Mouse (Mus musculus): Measurements from ENCODE around the gene Hist1h3e. TPM values are rescaled to one million over a fixed set of nuclear protein-coding genes. Genes with fewer than 3 reads are reported as not detected.
"Not testable (repeated sequence)": the region's sequence is repeated elsewhere in the genome, so short reads cannot be mapped to it uniquely, and the experiment has no call there.

Hist1h3e gene
- total RNA-seq, 2 experiments from 2014 or later: 65.0 to 81.2 TPM

DNA sequence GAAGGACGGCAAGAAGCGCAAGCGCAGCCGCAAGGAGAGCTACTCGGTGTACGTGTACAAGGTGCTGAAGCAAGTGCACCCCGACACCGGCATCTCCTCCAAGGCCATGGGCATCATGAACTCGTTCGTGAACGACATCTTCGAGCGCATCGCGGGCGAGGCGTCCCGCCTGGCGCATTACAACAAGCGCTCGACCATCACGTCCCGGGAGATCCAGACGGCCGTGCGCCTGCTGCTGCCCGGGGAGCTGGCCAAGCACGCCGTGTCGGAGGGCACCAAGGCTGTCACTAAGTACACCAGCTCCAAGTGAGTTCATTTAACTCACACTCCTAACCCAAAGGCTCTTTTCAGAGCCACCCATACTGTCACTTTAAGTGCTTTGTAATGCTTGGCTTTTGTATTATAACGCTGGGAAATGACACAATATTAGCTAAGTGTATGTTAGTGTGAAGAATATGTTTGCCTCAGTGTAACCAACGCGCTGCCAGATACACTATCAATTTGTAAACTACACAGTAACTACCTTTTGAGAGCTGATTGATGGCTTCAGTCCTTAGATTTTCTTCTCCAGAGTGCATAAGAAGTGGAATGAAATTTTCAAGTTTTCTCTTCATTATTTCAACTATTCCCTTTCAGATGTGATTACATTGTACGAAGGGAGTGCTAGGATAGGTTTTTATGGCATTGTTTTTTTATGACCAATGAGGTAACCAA lies 9.5 kb upstream of the Hist1h3e start:
- DNase-seq (ENCODE audit: extremely low spot score in 1 of 2, low spot score in 2 of 2); intact Hi-C loops (cut with DNase I): not testable (repeated sequence)

DNA sequence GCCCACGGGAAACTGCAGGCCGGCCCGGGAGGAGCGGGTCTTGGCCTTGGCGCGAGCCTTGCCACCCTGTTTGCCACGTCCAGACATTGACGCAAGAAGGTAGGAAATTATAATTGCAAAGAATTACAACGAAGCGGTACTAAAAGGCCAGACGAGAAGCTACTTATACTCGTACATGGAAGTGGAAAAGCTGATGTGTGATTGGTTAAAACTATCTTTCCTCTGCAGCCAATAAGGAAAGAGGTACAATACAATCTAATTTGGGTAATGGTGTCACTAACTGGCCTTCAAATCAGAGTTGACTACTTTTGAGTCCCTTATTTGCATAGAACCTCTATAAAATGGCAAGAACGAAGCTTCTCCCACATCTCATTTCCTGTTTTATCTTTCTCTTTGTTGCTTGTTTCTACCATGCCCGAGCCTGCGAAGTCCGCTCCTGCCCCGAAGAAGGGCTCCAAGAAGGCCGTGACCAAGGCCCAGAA lies 8.9 kb upstream of the Hist1h3e start, which contains the start of the genes Hist1h2ae and Hist1h2bg:
TSS of gene Hist1h2ae (minus strand) at position 199 of the 482 bp plus-strand sequence.
TSS of gene Hist1h2bg (plus strand) at position 375 of the 482 bp plus-strand sequence.
- intact Hi-C loops (cut with DNase I): no loop called here
- peak; percentile 57 to 87 for DNase-seq (ENCODE audit: extremely low spot score in 1 of 2, low spot score in 2 of 2)

DNA sequence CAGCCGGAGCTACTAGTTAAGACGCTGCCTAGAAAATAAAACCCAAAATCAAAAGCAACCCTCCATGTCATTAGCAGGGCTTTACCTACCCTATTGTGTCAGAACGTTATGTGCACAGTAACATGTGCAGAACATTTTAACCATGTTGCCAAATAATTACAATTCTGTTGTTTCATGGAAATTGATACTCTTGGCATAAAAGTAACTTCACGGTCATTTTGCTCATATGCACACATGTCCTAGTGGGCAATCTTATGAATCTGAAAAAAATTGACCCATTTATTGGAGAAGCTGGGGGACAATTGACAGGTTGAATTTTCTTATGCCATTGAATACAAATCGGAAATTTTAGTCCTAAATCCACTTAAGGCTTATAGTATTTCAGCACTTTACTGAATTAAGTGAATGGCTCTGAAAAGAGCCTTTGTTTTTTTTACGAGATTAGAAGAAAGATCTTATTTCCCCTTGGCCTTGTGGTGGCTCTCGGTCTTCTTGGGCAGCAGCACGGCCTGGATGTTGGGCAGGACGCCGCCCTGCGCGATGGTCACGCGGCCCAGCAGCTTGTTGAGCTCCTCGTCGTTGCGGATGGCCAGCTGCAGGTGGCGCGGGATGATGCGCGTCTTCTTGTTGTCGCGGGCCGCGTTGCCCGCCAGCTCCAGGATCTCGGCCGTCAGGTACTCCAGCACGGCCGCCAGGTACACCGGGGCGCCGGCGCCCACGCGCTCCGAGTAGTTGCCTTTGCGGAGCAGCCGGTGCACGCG lies 8.3 kb upstream of the Hist1h3e start:
- intact Hi-C loops (cut with DNase I): not testable (repeated sequence)

DNA sequence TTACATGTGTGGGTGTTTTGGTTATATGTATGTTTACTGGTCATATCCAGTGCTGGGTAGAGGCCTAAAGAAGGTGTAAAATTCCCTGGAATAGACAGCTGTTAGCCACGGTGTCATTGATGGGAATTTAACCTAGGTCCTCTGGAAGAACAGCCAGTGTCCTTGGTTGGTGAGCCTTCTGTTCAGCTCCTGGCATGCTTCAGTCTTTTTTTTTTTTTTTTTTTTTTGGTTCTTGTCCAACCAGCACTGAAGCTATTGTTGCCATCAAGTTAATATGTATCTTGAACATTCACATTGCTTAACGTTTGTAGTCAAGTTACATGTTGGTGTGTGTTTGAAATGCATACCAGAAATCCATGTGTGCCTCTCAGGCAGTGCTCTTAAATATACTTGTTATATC lies 2.3 kb upstream of the Hist1h3e start:
- DNase-seq (ENCODE audit: extremely low spot score in 1 of 2, low spot score in 2 of 2): no peak
- intact Hi-C loops (cut with DNase I): no loop called here

More for the DNA sequence above, 8.3 kb upstream of the Hist1h3e start:
- DNase-seq (ENCODE audit: extremely low spot score in 1 of 2, low spot score in 2 of 2): not testable (repeated sequence)

DNA sequence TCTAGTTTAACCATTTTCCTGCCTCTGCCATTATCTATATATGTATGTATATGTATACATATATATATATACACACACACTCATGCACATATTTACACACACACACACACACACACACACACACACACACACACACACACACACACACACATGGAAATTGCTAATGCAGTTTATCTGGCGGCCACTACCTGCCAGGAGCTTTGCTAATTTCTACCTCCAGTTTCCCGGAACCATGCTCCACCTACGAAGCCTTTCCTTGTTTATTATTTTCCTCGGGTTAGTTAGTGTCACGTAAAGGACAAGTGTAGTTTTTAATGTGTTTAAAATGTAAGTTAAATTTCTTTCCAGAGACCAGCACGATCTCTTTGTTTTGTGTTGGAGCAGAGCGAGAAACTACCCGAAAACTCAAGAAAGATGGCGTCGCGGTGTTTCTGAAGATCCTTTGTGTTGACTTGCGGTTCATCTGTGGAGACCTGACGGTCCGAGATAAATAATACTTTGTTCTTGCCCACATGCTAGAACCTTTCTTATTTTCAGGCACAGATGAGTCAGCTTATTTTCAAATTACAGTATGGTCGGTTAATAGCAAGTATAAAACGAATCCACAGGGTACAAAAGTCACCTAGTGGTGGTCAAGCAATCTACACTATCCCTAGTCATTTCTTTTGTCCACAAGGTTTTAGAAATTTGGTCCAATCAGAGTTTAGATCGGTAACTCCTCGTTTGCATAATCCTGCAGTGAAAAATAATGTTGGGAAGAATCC lies 712 bp upstream of the Hist1h3e start:
- intact Hi-C loops (cut with DNase I): no loop called here
- peak in 1 of 2 experiments; percentile 68 for DNase-seq (ENCODE audit: extremely low spot score in 1 of 2, low spot score in 2 of 2)

DNA sequence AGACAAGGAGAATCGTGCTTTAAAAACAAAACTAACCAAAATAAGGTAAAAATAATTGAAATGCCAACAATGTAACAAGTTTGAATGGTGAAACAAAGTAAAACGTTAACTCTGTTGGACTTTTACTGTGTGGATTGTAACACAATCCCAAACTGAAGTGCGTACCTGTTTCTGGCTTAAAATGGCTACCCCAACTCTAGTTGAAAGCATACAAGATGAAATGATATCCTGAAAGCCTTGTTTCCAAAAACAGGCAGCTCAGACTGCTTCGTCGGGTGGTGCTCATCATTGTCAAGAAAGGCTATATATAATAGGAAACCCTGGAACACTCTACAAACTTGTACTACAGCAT lies 662 bp downstream of the Hist1h3e start:
- intact Hi-C loops (cut with DNase I): not testable (repeated sequence)

DNA sequence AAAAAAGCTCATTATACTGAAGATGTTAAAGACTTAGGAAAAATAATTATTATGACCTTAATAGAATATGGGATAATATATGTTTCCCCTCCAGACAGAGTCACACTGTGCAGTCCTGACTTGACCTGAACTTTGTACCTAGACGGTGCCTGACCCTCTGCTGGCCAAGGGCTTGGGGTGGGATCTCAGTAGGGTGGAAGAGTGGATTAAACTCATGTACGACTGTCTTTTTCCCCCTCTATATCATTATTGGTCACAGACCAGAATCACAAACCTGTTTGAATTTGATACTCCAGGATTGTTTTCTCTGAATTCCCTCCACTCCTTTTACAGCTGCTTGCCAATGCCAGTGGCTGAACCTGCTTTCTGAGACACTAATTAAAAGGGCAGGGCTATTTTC lies 1.5 kb downstream of the Hist1h3e start:
- intact Hi-C loops (cut with DNase I); DNase-seq (ENCODE audit: extremely low spot score in 1 of 2, low spot score in 2 of 2): not testable (repeated sequence)

More for the DNA sequence above, 662 bp downstream of the Hist1h3e start:
- not testable (repeated sequence) for DNase-seq (ENCODE audit: extremely low spot score in 1 of 2, low spot score in 2 of 2)

DNA sequence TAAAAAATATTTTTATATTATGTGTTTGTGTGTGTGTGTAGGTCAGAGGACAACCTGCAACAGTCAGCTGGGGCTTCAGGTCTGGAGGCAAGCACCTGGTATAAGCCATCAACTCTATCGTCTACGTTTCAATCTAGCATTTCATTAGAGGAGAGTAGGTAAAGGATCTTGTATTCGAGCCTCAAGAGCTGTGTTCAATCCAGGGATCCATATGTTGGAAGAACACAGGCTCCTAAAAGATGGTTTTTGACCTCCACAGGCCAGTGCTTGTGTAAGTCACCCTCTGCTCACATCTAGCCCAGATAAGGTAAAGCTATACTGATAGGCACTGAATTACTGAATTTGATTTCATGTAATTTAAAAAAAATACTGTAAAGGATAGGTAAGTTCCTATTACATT lies 5.3 kb downstream of the Hist1h3e start:
- intact Hi-C loops (cut with DNase I): loop anchor here (10.0 kb wide), 1 partner anchor 198 kb away; the partner anchor contains the start of genes Hist1h2ab, Hist1h3b and Hist1h4b

DNA sequence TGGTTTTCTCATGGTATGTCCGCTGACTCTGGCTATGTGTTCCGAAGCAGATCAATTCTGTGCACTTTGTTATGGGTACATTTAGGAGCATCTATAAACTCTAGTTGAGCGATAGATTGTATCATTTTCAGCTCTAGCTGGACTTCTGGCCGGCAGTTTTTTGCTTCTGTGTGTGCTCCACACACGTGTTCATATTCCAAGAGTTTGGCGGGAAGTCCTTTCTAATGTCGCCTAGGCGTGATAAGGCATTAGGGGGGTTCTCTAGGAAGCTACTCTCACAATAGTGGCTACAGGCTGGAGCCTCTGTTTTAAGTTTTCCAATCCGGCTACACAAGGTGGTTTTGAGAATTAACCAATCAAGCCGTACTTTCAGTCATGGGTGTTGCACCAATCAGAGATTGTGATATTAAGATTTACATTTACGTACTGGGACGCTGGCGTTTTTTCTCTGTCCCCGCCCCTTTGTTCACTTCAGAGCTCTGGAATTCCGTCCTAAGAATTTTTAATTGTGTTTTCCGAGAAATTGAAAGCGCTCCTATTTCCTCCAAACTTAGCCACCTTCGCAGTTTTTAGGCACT lies 6.2 kb downstream of the Hist1h3e start:
- peak; percentile 61 to 90 for DNase-seq (ENCODE audit: extremely low spot score in 1 of 2, low spot score in 2 of 2)
- intact Hi-C loops (cut with DNase I): loop anchor here (10.0 kb wide), 1 partner anchor 199 kb away; the partner anchor contains the start of genes Hist1h2ab, Hist1h3b and Hist1h4b

More for the DNA sequence above, 5.3 kb downstream of the Hist1h3e start:
- no peak for DNase-seq (ENCODE audit: extremely low spot score in 1 of 2, low spot score in 2 of 2)

DNA sequence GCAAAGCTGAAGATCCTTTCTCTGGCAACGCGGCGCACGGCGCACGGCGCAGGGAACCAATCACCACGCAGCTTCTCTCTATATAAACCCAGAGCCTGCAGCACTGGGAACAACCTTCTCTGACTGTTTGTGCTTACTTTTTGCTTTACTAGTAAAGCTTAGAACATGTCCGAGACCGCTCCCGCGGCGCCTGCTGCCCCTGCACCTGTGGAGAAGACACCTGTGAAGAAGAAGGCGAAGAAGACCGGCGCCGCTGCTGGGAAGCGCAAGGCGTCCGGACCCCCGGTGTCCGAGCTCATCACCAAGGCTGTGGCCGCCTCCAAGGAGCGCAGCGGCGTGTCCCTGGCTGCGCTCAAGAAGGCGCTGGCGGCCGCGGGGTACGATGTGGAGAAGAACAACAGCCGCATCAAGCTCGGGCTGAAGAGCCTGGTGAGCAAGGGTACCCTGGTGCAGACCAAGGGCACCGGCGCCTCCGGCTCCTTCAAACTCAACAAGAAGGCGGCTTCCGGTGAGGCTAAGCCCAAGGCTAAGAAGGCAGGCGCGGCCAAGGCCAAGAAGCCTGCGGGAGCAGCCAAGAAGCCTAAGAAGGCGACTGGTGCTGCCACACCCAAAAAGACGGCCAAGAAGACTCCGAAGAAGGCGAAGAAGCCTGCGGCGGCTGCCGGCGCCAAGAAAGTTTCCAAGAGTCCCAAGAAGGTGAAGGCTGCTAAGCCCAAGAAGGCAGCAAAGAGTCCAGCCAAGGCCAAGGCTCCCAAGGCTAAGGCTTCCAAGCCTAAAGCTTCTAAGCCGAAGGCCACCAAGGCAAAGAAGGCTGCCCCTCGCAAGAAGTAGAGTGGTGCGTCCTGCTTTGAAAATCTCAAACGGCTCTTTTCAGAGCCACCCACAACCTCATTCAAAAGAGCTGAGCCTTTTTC lies 7.0 kb downstream of the Hist1h3e start:
- DNase-seq (ENCODE audit: extremely low spot score in 1 of 2, low spot score in 2 of 2): peak; percentile 77 to 80
- intact Hi-C loops (cut with DNase I): loop anchor here (10.0 kb wide), 1 partner anchor 200 kb away; the partner anchor contains the start of genes Hist1h2ab, Hist1h3b and Hist1h4b

DNA sequence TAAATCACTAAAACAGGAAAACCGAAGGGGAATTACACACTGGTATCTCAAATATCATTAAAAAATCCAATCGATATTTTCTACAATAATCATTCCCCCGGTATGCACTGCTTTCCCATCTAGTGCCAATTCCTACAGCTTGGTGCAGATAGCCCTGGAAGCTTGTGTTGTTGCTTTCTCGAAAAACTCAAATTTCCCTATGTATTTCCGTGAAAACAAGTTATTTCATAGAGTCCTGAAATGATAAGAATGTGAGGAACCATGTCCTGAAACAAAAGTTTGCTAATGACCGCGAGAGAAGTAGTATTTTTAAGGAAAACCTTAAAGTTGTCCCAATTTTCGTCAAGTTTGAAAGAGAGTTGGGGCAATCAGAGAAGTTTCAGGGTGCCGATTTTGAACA lies 7.8 kb downstream of the Hist1h3e start:
- intact Hi-C loops (cut with DNase I): loop anchor here (10.0 kb wide), 1 partner anchor 200 kb away; the partner anchor contains the start of genes Hist1h2ab, Hist1h3b and Hist1h4b
- DNase-seq (ENCODE audit: extremely low spot score in 1 of 2, low spot score in 2 of 2): no peak

DNA sequence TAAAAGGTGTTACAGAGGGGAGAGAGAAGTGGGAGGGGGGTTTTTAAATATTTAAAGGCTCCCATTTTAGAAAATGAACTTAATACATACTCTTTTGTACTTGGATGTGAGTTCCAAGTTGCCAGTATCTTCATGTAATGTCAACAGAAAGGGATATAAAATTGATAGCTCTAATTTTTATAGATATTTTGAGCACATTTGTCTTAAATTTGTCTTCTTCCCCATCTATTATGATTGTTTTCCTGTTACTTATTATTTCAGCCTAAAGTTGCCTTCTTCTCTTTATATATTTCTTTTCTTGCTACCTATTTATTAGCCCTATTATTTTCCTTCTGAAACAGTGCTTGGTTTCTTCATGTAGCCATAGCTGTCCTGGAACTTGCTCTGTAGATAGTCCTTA lies 9.2 kb downstream of the Hist1h3e start, which contains the start of gene Hist1h1d:
TSS of gene Hist1h1d (plus strand) at position 301 of the 400 bp plus-strand sequence.
- intact Hi-C loops (cut with DNase I): loop anchor here (10.0 kb wide), 1 partner anchor 202 kb away; the partner anchor contains the start of genes Hist1h2ab, Hist1h3b and Hist1h4b

DNA sequence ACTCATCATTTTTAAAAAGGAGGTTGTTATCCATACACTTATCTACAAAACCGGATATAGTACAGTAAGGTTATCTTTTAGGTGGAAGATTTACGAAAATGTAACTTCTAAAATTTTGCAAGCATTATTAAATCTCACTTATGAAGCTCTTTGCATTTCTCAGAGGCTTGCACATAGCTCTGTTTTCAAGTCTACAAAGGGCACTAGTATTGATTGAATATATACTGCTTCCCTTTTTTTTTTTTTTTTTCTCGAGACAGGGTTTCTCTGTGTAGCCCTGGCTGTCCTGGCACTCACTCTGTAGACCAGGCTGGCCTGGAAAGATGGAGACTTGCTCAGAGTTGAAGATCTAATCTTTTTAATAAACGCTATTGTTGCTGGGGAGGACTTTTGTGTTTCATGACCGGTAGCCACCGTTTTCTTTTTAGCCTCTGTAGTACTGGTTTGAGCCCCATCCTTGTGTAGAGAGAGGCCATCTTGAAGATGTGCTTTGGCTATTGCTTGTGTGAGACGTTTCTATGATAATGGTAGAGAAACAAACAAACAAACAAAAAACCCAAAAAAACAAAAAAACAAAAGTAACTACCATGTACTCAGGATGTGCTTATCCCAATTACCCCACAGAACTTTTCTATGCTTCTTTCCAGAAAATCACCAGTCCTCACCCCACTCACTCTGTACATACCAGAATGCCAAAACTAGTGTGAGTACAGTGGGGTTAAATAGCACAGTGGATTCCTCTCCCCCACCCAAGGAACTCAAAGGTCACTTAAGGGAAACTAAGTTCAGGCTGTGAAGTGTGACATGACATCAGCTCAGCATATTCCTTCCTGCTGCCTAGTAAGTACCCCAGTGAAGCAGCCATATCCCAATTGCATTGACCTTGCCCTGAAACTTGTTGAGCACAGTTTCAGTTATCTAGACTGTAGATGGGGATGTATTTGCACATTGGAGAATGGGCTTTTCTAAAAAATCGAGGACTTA lies 9.9 kb downstream of the Hist1h3e start:
- no peak for DNase-seq (ENCODE audit: extremely low spot score in 1 of 2, low spot score in 2 of 2)
- intact Hi-C loops (cut with DNase I): loop anchor here (10.0 kb wide), 1 partner anchor 203 kb away; the partner anchor contains the start of genes Hist1h2ab, Hist1h3b and Hist1h4b

More for the DNA sequence above, 9.2 kb downstream of the Hist1h3e start, which contains the start of gene Hist1h1d:
- no peak for DNase-seq (ENCODE audit: extremely low spot score in 1 of 2, low spot score in 2 of 2)

DNA sequence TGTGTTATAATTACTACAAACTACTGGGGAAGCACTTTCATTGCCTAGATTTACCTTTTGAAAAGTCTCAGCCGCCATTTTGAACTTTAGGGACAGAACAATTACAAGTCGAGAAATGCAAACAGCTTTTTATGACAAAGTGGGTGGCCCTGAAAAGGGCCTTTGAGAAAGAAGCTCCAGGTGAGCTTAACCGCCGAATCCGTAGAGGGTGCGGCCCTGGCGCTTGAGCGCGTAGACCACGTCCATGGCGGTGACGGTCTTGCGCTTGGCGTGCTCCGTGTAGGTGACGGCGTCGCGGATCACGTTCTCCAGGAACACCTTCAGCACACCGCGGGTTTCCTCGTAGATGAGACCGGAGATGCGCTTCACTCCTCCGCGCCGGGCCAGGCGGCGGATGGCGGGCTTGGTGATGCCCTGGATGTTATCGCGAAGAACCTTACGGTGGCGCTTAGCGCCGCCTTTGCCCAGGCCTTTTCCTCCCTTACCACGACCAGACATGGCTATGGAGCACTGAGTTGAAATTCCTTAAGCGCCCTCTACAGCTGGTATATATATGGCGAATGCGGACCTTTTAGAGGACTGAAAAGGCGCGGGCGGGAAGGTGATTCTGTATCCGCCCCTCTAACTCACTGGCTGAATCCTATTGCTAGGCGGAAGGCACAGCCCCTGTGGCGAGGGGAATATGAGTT lies 10.9 kb downstream of the Hist1h3e start, which contains the start of gene Hist1h4f:
TSS of gene Hist1h4f (minus strand) at position 503 of the 689 bp plus-strand sequence.
- DNase-seq (ENCODE audit: extremely low spot score in 1 of 2, low spot score in 2 of 2): peak; percentile 90
- intact Hi-C loops (cut with DNase I): loop anchor here (10.0 kb wide), 1 partner anchor 204 kb away; the partner anchor contains the start of genes Hist1h2ab, Hist1h3b and Hist1h4b

DNA sequence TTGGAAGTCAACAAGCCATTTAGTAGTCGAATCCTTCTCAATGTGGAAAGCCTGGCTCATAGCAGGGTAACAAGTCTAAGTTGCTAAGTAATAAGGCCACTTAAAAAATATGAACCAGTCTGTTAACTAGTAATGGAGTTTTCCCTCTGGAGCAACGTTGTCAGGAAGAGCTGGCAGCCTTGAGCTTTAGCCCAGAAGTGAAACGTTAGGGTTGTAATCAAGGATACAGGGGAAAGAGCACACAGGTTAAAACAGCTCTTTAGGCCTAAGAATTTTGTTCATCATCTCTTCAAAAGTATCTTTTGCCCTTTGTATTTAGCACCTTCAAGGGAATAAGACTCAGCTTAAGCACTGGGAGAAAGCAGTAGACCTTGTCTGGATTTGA lies 11.4 kb downstream of the Hist1h3e start:
- intact Hi-C loops (cut with DNase I): loop anchor here (10.0 kb wide), 1 partner anchor 204 kb away; the partner anchor contains the start of genes Hist1h2ab, Hist1h3b and Hist1h4b
- no peak for DNase-seq (ENCODE audit: extremely low spot score in 1 of 2, low spot score in 2 of 2)

Data from left cerebral cortex, postnatal 10 days (tissue).